Mouse (Mus musculus): ENCODE results near the gene Zpld1. TPM values are rescaled to one million over a fixed set of nuclear protein-coding genes. Genes with fewer than 3 reads are reported as not detected.

The Zpld1 gene
- total RNA-seq (2023), result not detected in 4 replicates

DNA sequence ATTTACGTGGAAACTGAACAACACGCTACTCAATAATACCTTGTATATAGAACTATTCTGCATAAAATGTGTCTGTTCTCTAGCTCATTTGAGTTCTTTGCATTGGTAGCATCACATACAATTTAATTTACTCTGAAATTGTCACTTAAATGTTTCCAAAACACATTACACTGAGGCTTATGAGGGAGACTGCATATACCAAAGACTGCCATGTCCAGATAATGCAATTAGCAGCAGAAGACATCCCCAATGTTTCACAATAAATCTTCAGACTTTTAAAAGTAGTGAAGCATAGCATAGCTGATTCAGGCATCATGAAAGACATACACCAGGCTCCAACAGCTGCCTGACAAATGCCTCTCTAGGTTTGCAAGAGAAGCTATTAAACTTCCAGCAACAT, at the start of gene Zpld1:
Gene Zpld1, minus strand, starts transcription at position 101 of the 400 bp plus-strand sequence.

